Mouse (Mus musculus) C2C12 (cell line): Measurements from ENCODE around the gene 1110051M20Rik.

ENCODE experiments used
- CTCF ChIP-seq: IDR thresholded peaks from one replicate; pipeline ENCODE4 v1.5.1; 2011; ENCODE audit not compliant: control insufficient read depth, insufficient read depth, insufficient read length
- USF1 ChIP-seq: IDR thresholded peaks from one replicate; pipeline ENCODE4 v1.6.1; 2011; ENCODE audit warnings: low read depth, mild to moderate bottlenecking, control low read depth, moderate library complexity

GRCm38 (mm10) chr2:91363272-91363671 is 81.2 kb downstream of the 1110051M20Rik start:
- TF ChIP-seq CTCF (no peak), USF1 (no peak)
